Mouse (Mus musculus): ENCODE measurements at regions not wholly inside any gene's neighbourhood (a gene's known extent, or its start where the extent isn't known, plus 50 kb on each side); places are given as distances from the start of the nearest gene placed in this dataset.

- Histone ChIP-seq H3K27me3 (ENCODE audit: insufficient read depth, low read length) (no peaks in the 10 kb centered on the region), H3K9me3 (ENCODE audit: low read length) (no peaks in the 10 kb centered on the region), H3K4me1 (replicated peaks; ENCODE audit: low read depth, low read length) (no peaks in the 10 kb centered on the region), H3K4me3 (replicated peaks; ENCODE audit: low read length) (no peak overlapping the region), H3K36me3 (ENCODE audit: insufficient read depth, low read length) (no peaks in the 10 kb centered on the region)
- TF ChIP-seq POU5F1 (IDR thresholded peaks at IDR 0.05; ENCODE audit: borderline replicate concordance, low read length) (no peak), CTCF (conservative IDR thresholded peaks at IDR 0.05; ENCODE audit: low read length) (no peak), NANOG (IDR thresholded peaks at IDR 0.05; ENCODE audit: borderline replicate concordance, low read length) (no peak)
Measured at GRCm38 (mm10) chr4:56576837-56577548, 162.9 kb upstream of the Gm26657 start.

GRCm38 (mm10) chr4:56552126-56552525, 187.7 kb upstream of the Gm26657 start:
- H3K9me3 ChIP-seq (ENCODE audit: low read length): peaks cover 7% of the 10 kb centered on the region
- H3K36me3 ChIP-seq (ENCODE audit: insufficient read depth, low read length): no peaks in the 10 kb centered on the region
- no peaks in the 10 kb centered on the region for H3K27me3 ChIP-seq (ENCODE audit: insufficient read depth, low read length)
- no peak overlapping the region for H3K4me3 ChIP-seq (replicated peaks; ENCODE audit: low read length)
- TF ChIP-seq CTCF (conservative IDR thresholded peaks at IDR 0.05; ENCODE audit: low read length) (no peak), NANOG (IDR thresholded peaks at IDR 0.05; ENCODE audit: borderline replicate concordance, low read length) (no peak), POU5F1 (IDR thresholded peaks at IDR 0.05; ENCODE audit: borderline replicate concordance, low read length) (no peak)
- H3K4me1 ChIP-seq (replicated peaks; ENCODE audit: low read depth, low read length): no peaks in the 10 kb centered on the region

- no peaks in the 10 kb centered on the region for H3K27me3 ChIP-seq (ENCODE audit: insufficient read depth, low read length)
- peaks cover 23% of the 10 kb centered on the region for H3K9me3 ChIP-seq (ENCODE audit: low read length)
- H3K4me1 ChIP-seq (replicated peaks; ENCODE audit: low read depth, low read length): no peaks in the 10 kb centered on the region
- no peak for TF ChIP-seq NANOG (IDR thresholded peaks at IDR 0.05; ENCODE audit: borderline replicate concordance, low read length)
- H3K36me3 ChIP-seq (ENCODE audit: insufficient read depth, low read length): no peaks in the 10 kb centered on the region
- H3K4me3 ChIP-seq (replicated peaks; ENCODE audit: low read length): no peak overlapping the region
Measured at GRCm38 (mm10) chr4:56533344-56533985, 206.4 kb upstream of the Gm26657 start.

- peaks cover 29% of the 10 kb centered on the region for H3K9me3 ChIP-seq (ENCODE audit: low read length)
- H3K36me3 ChIP-seq (ENCODE audit: insufficient read depth, low read length): no peaks in the 10 kb centered on the region
- H3K4me3 ChIP-seq (replicated peaks; ENCODE audit: low read length): no peak overlapping the region
- no peaks in the 10 kb centered on the region for H3K4me1 ChIP-seq (replicated peaks; ENCODE audit: low read depth, low read length)
- no peak for TF ChIP-seq NANOG (IDR thresholded peaks at IDR 0.05; ENCODE audit: borderline replicate concordance, low read length)
- no peak for TF ChIP-seq POU5F1 (IDR thresholded peaks at IDR 0.05; ENCODE audit: borderline replicate concordance, low read length)
- no peak for TF ChIP-seq CTCF (conservative IDR thresholded peaks at IDR 0.05; ENCODE audit: low read length)
- no peaks in the 10 kb centered on the region for H3K27me3 ChIP-seq (ENCODE audit: insufficient read depth, low read length)
Measured at GRCm38 (mm10) chr4:56532921-56533320, 206.9 kb upstream of the Gm26657 start.

- TF ChIP-seq CTCF (conservative IDR thresholded peaks at IDR 0.05; ENCODE audit: low read length) (no peak), POU5F1 (IDR thresholded peaks at IDR 0.05; ENCODE audit: borderline replicate concordance, low read length) (no peak), NANOG (IDR thresholded peaks at IDR 0.05; ENCODE audit: borderline replicate concordance, low read length) (no peak)
- peaks cover 28% of the 10 kb centered on the region for H3K9me3 ChIP-seq (ENCODE audit: low read length)
- no peak overlapping the region for H3K4me3 ChIP-seq (replicated peaks; ENCODE audit: low read length)
- H3K27me3 ChIP-seq (ENCODE audit: insufficient read depth, low read length): no peaks in the 10 kb centered on the region
- no peaks in the 10 kb centered on the region for H3K36me3 ChIP-seq (ENCODE audit: insufficient read depth, low read length)
- H3K4me1 ChIP-seq (replicated peaks; ENCODE audit: low read depth, low read length): no peaks in the 10 kb centered on the region
Measured at GRCm38 (mm10) chr4:56528571-56528970, 211.3 kb upstream of the Gm26657 start.

GRCm38 (mm10) chr4:56524430-56524985, 215.4 kb upstream of the Gm26657 start:
- Histone ChIP-seq H3K9me3 (ENCODE audit: low read length) (peaks cover 16% of the 10 kb centered on the region), H3K4me1 (replicated peaks; ENCODE audit: low read depth, low read length) (no peaks in the 10 kb centered on the region), H3K27me3 (ENCODE audit: insufficient read depth, low read length) (no peaks in the 10 kb centered on the region), H3K4me3 (replicated peaks; ENCODE audit: low read length) (no peak overlapping the region), H3K36me3 (ENCODE audit: insufficient read depth, low read length) (no peaks in the 10 kb centered on the region)
- TF ChIP-seq NANOG (IDR thresholded peaks at IDR 0.05; ENCODE audit: borderline replicate concordance, low read length) (no peak), POU5F1 (IDR thresholded peaks at IDR 0.05; ENCODE audit: borderline replicate concordance, low read length) (no peak), CTCF (conservative IDR thresholded peaks at IDR 0.05; ENCODE audit: low read length) (no peak)

GRCm38 (mm10) chr4:56507770-56508169, 232.1 kb upstream of the Gm26657 start:
- Histone ChIP-seq H3K36me3 (ENCODE audit: insufficient read depth, low read length) (no peaks in the 10 kb centered on the region), H3K4me3 (replicated peaks; ENCODE audit: low read length) (no peak overlapping the region), H3K27me3 (ENCODE audit: insufficient read depth, low read length) (no peaks in the 10 kb centered on the region), H3K4me1 (replicated peaks; ENCODE audit: low read depth, low read length) (no peaks in the 10 kb centered on the region), H3K9me3 (ENCODE audit: low read length) (no peaks in the 10 kb centered on the region)
- TF ChIP-seq POU5F1 (IDR thresholded peaks at IDR 0.05; ENCODE audit: borderline replicate concordance, low read length): no peak
- no peak for TF ChIP-seq CTCF (conservative IDR thresholded peaks at IDR 0.05; ENCODE audit: low read length)
- TF ChIP-seq NANOG (IDR thresholded peaks at IDR 0.05; ENCODE audit: borderline replicate concordance, low read length): no peak

GRCm38 (mm10) chr4:56506786-56507185, 233.1 kb upstream of the Gm26657 start:
- H3K36me3 ChIP-seq (ENCODE audit: insufficient read depth, low read length): no peaks in the 10 kb centered on the region
- H3K9me3 ChIP-seq (ENCODE audit: low read length): no peaks in the 10 kb centered on the region
- TF ChIP-seq NANOG (IDR thresholded peaks at IDR 0.05; ENCODE audit: borderline replicate concordance, low read length) (no peak), CTCF (conservative IDR thresholded peaks at IDR 0.05; ENCODE audit: low read length) (no peak), POU5F1 (IDR thresholded peaks at IDR 0.05; ENCODE audit: borderline replicate concordance, low read length) (no peak)
- no peaks in the 10 kb centered on the region for H3K4me1 ChIP-seq (replicated peaks; ENCODE audit: low read depth, low read length)
- H3K27me3 ChIP-seq (ENCODE audit: insufficient read depth, low read length): no peaks in the 10 kb centered on the region
- H3K4me3 ChIP-seq (replicated peaks; ENCODE audit: low read length): no peak overlapping the region

Measured in E14TG2a.4 (cell line).